Mouse (Mus musculus) CH12.LX (cell line): ENCODE results near the gene Prdm2. TPM values are rescaled to one million over a fixed set of nuclear protein-coding genes. Genes with fewer than 3 reads are reported as not detected.

Experiments
- DNase-seq: peaks from one replicate; pipeline ENCODE4 v3.0.0-alpha.2; 2013; ENCODE audit errors: extremely low read depth
- H3K27ac ChIP-seq: 2 replicates; pipeline ENCODE4 v1.5.1; 2012; ENCODE audit warnings: low read depth, mild to moderate bottlenecking, control low read depth, moderate library complexity; ENCODE audit not compliant: insufficient read depth
- H3K27me3 ChIP-seq: replicated peaks from 2 replicates; pipeline ENCODE3; 2012; ENCODE audit warnings: inconsistent platforms
- H3K36me3 ChIP-seq, 2 experiments: replicated peaks in 1 of 2; 2 replicates each; pipeline versions ENCODE3 to v1.6.1; 2012; ENCODE audit warnings: inconsistent platforms in 1 of 2, low read length in 1 of 2, mild to moderate bottlenecking in 1 of 2, mixed read lengths in 1 of 2, moderate library complexity in 1 of 2; ENCODE audit not compliant: control insufficient read depth in 1 of 2, insufficient read depth in 1 of 2
- H3K4me1 ChIP-seq, 2 experiments: 2 replicates each; pipeline ENCODE4 v1.6.1; 2012; ENCODE audit warnings: inconsistent platforms in 1 of 2, moderate library complexity in 1 of 2; ENCODE audit not compliant: insufficient read depth in 2 of 2, control insufficient read depth in 1 of 2
- H3K4me2 ChIP-seq: 2 replicates; pipeline ENCODE4 v1.6.1; 2012; ENCODE audit warnings: low read depth, mild to moderate bottlenecking, control low read depth; ENCODE audit not compliant: poor library complexity, insufficient read depth, severe bottlenecking
- H3K4me3 ChIP-seq, 3 experiments: fragments of 150-350 bp in 1 of 3; sonication (generic) in 1 of 3; replicated peaks in 1 of 3; 2 replicates each; pipeline versions ENCODE3 to v1.5.1; 2011 to 2012; ENCODE audit warnings: low read depth in 2 of 3, low read length in 2 of 3, mild to moderate bottlenecking in 2 of 3, moderate library complexity in 2 of 3, control low read depth in 1 of 3, improper control_type of control experiment in 1 of 3, inconsistent platforms in 1 of 3, mixed read lengths in 1 of 3; ENCODE audit not compliant: poor library complexity in 1 of 3
- H3K79me2 ChIP-seq: replicated peaks from 2 replicates; pipeline ENCODE4 v1.6.1; 2012; ENCODE audit warnings: mild to moderate bottlenecking, moderate library complexity; ENCODE audit not compliant: control insufficient read depth, poor library complexity, insufficient read depth, severe bottlenecking; ENCODE audit errors: extremely low read depth
- H3K9ac ChIP-seq: 2 replicates; pipeline ENCODE4 v1.6.1; 2012; ENCODE audit warnings: low read depth, mild to moderate bottlenecking, control low read depth, moderate library complexity; ENCODE audit not compliant: insufficient read depth
- H3K9me3 ChIP-seq: replicated peaks from 2 replicates; pipeline ENCODE3; 2012; ENCODE audit warnings: low read length, inconsistent platforms, mixed read lengths
- BHLHE40 ChIP-seq: IDR thresholded peaks from 2 replicates; pipeline ENCODE4 v1.6.1; 2011; ENCODE audit warnings: mild to moderate bottlenecking, low read depth, low read length, improper control_type of control experiment
- CTCF ChIP-seq, 2 experiments: IDR thresholded peaks in 1 of 2; conservative IDR thresholded peaks in 1 of 2; 2 replicates each; pipeline ENCODE4 v1.5.1; 2011 to 2012; ENCODE audit warnings: low read depth in 2 of 2, low read length in 2 of 2, improper control_type of control experiment in 1 of 2, inconsistent platforms in 1 of 2, mild to moderate bottlenecking in 1 of 2, moderate library complexity in 1 of 2
- EP300 ChIP-seq: IDR thresholded peaks from 2 replicates; pipeline ENCODE4 v1.6.1; 2011; ENCODE audit warnings: low read length, improper control_type of control experiment
- ETS1 ChIP-seq: conservative IDR thresholded peaks from 2 replicates; pipeline ENCODE4 v1.6.1; 2012; ENCODE audit warnings: low read depth, mild to moderate bottlenecking, inconsistent platforms, low read length, improper control_type of control experiment, moderate library complexity
- GABPA ChIP-seq: IDR thresholded peaks from 2 replicates; pipeline ENCODE4 v1.6.1; 2012; ENCODE audit warnings: low read depth, low read length, improper control_type of control experiment, inconsistent platforms; ENCODE audit not compliant: insufficient replicate concordance
- HCFC1 ChIP-seq: IDR thresholded peaks from 2 replicates; pipeline ENCODE4 v1.6.1; 2012; ENCODE audit warnings: low read depth, mild to moderate bottlenecking, inconsistent platforms, low read length, improper control_type of control experiment
- IRF4 ChIP-seq: IDR thresholded peaks from 2 replicates; pipeline ENCODE4 v1.6.1; 2014; ENCODE audit warnings: low read depth, mild to moderate bottlenecking, inconsistent platforms, low read length, improper control_type of control experiment
- JUND ChIP-seq: conservative IDR thresholded peaks from 2 replicates; pipeline ENCODE4 v1.6.1; 2011; ENCODE audit warnings: low read depth, low read length, improper control_type of control experiment
- KAT2A ChIP-seq: IDR thresholded peaks from 2 replicates; pipeline ENCODE4 v1.6.1; 2012; ENCODE audit warnings: low read length, improper control_type of control experiment, inconsistent platforms; ENCODE audit not compliant: insufficient replicate concordance
- MAFK ChIP-seq: IDR thresholded peaks from 2 replicates; pipeline ENCODE4 v1.6.1; 2011; ENCODE audit warnings: low read length, improper control_type of control experiment; ENCODE audit not compliant: insufficient replicate concordance
- MAZ ChIP-seq: IDR thresholded peaks from 2 replicates; pipeline ENCODE4 v1.6.1; 2012; ENCODE audit warnings: low read depth, mild to moderate bottlenecking, inconsistent platforms, low read length, improper control_type of control experiment, moderate library complexity
- MEF2A ChIP-seq: IDR thresholded peaks from 2 replicates; pipeline ENCODE4 v1.6.1; 2014; ENCODE audit warnings: low read depth, mild to moderate bottlenecking, inconsistent platforms, low read length, improper control_type of control experiment, borderline replicate concordance
- MXI1 ChIP-seq: IDR thresholded peaks from 2 replicates; pipeline ENCODE4 v1.6.1; 2011; ENCODE audit warnings: mild to moderate bottlenecking, low read depth, low read length, improper control_type of control experiment
- MYC ChIP-seq: IDR thresholded peaks from 2 replicates; pipeline ENCODE4 v1.6.1; 2011; ENCODE audit warnings: low read depth, mild to moderate bottlenecking, improper control_type of control experiment, low read length
- NRF1 ChIP-seq: IDR thresholded peaks from 2 replicates; pipeline ENCODE4 v1.6.1; 2014; ENCODE audit warnings: low read depth, mild to moderate bottlenecking, inconsistent platforms, low read length, improper control_type of control experiment, moderate library complexity
- PAX5 ChIP-seq: IDR thresholded peaks from 2 replicates; pipeline ENCODE4 v1.6.1; 2012; ENCODE audit warnings: low read length, inconsistent platforms, mixed read lengths
- POLR2AphosphoS2 ChIP-seq: IDR thresholded peaks from 2 replicates; pipeline ENCODE4 v1.6.1; 2011; ENCODE audit warnings: low read depth, low read length, improper control_type of control experiment
- RAD21 ChIP-seq: IDR thresholded peaks from 2 replicates; pipeline ENCODE4 v1.6.1; 2011; ENCODE audit warnings: low read depth, mild to moderate bottlenecking, low read length, improper control_type of control experiment, moderate library complexity
- RCOR1 ChIP-seq: conservative IDR thresholded peaks from 2 replicates; pipeline ENCODE4 v1.6.1; 2012; ENCODE audit warnings: low read depth, mild to moderate bottlenecking, inconsistent platforms, low read length, improper control_type of control experiment
- SIN3A ChIP-seq: IDR thresholded peaks from 2 replicates; pipeline ENCODE4 v1.6.1; 2012; ENCODE audit warnings: low read length, improper control_type of control experiment, inconsistent platforms
- USF1 ChIP-seq: IDR thresholded peaks from 2 replicates; pipeline ENCODE4 v1.6.1; 2014; ENCODE audit warnings: low read depth, mild to moderate bottlenecking, inconsistent platforms, low read length, improper control_type of control experiment
- USF2 ChIP-seq: conservative IDR thresholded peaks from 2 replicates; pipeline ENCODE4 v1.6.1; 2011; ENCODE audit warnings: low read depth, low read length, improper control_type of control experiment
- ZC3H11A ChIP-seq: IDR thresholded peaks from 2 replicates; pipeline ENCODE4 v1.6.1; 2012; ENCODE audit warnings: low read depth, mild to moderate bottlenecking, inconsistent platforms, low read length, improper control_type of control experiment
- ZKSCAN1 ChIP-seq: IDR thresholded peaks from 2 replicates; pipeline ENCODE4 v1.6.1; 2012; ENCODE audit warnings: low read depth, inconsistent platforms, low read length, improper control_type of control experiment, borderline replicate concordance
- ZMIZ1 ChIP-seq: IDR thresholded peaks from 2 replicates; pipeline ENCODE4 v1.6.1; 2012; ENCODE audit warnings: low read depth, mild to moderate bottlenecking, inconsistent platforms, low read length, improper control_type of control experiment
- dilution Hi-C: fragments of 300-500 bp; cut with MboI; formaldehyde crosslinking; loops from 2 replicates; pipeline ENCODE4 v1.14.3; 2020; ENCODE audit warnings: low sequenced_read_pairs; ENCODE audit not compliant: extremely low pct_unique_long_range_greater_than_20kb, extremely low pct_ligation_motif_present
- in situ Hi-C: fragments of 300-500 bp; cut with MboI; formaldehyde crosslinking; loops from 3 replicates; pipeline ENCODE4 v1.14.3; 2019; ENCODE audit warnings: low sequenced_read_pairs, low pct_ligation_motif_present, low pct_unique_long_range_greater_than_20kb, mixed read lengths
- polyA plus RNA-seq: library from polyadenylated mRNA; unstranded; fragments of >175 nt; gene quantifications from 2 replicates; pipeline ENCODE4 v1.2.1, GENCODE M21; 2012; ENCODE audit warnings: low read depth; ENCODE audit not compliant: insufficient read length
- total RNA-seq, 2 experiments: library from RNA; depleted of rRNA; stranded (reverse); fragments of 300-350 nt in 1 of 2; fragments of >200 nt in 1 of 2; gene quantifications; 2 replicates each; pipeline ENCODE4 v1.2.3; 2012 to 2014

The Prdm2 gene
- total and polyA plus RNA-seq, 3 experiments: 3.8 to 16.1 (median 7.1) TPM

DNA sequence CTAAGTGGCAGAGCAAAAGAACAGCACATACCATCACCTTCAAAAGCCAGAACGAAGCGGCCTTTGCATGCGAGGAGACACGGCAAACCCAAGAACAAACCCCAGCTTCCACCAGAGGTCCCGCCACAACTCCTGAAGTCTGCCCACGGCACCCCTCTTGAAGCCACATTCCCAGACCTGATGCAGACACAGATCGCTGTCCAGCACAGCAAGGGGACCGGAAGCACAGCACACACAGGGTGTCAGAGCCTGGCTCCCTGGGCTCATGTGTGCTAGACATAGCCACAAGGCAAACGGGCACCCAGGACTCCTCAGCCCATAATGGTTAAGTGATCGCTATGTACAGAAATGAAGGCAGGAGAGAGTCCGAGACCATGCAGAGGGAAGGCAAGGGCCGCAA lies 96.9 kb downstream of the Prdm2 start:
- Histone ChIP-seq H3K9me3 (no peaks in the 10 kb centered on the region), H3K27me3 (no peaks in the 10 kb centered on the region), H3K79me2 (peaks cover 4% of the 10 kb centered on the region), H3K4me2 (no peak overlapping the region), H3K27ac (no peak overlapping the region), H3K4me3 (no peak overlapping the region), H3K9ac (no peak overlapping the region), H3K4me1 (peaks cover 17 to 59% of the 10 kb centered on the region in 2 experiments), H3K36me3 (peaks cover 31 to 65% of the 10 kb centered on the region in 2 experiments)
- TF ChIP-seq MAFK: no peak
- no peak for TF ChIP-seq ZC3H11A
- TF ChIP-seq ETS1: no peak
- no peak for TF ChIP-seq RCOR1
- TF ChIP-seq HCFC1: no peak
- TF ChIP-seq POLR2AphosphoS2: no peak
- no peak for TF ChIP-seq USF2
- no peak for TF ChIP-seq BHLHE40
- no peak for TF ChIP-seq SIN3A
- no peak for TF ChIP-seq IRF4
- no peak for TF ChIP-seq GABPA
- TF ChIP-seq MXI1: no peak
- no peak for TF ChIP-seq EP300
- TF ChIP-seq USF1: no peak
- no peak for TF ChIP-seq MYC
- TF ChIP-seq MAZ: no peak
- TF ChIP-seq JUND: no peak
- TF ChIP-seq KAT2A: no peak
- TF ChIP-seq ZMIZ1: no peak
- TF ChIP-seq RAD21: no peak
- no peak for DNase-seq
- in situ Hi-C loops: no loop called here
- dilution Hi-C loops: no loop called here

DNA sequence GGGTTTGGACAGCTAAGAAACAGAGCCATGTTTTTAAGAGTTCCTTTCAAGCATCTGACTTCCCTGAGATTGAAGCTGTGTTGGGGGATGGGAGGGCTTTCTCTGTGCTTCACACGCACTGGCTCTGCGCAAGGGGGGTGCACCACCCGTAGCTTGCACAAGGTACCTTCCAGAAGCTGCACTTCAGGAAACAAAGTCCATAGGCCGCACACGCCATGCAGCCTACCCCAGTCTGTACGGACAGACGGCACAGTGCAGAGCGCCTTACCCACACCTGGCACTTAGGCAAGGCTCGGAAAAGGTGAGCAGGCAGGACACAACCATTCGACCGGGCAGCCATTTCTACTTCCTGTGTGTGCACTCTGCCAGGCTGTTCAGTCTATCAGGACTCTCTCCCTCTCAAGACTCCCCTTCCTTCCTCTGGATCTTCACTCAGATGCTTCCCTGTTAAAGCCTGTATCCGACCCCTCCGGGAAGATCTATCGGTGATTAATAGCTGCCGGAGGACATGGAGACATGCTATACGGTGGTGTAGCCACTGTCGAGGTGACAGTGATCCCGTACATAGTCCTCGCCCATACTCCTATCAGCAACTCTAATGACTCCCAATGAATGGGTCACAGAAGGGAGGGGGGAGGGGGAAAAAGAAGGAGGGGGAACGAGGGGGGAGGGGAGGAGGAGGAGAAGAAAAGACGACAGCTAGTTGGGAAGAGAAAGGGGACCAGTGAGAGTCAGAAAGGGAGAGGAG lies 98.4 kb downstream of the Prdm2 start:
- Histone ChIP-seq H3K9me3 (no peaks in the 10 kb centered on the region), H3K4me1 (peaks cover 12 to 45% of the 10 kb centered on the region in 2 experiments), H3K27me3 (no peaks in the 10 kb centered on the region), H3K79me2 (peaks cover 4% of the 10 kb centered on the region; the same call in 1 of the 2 replicates)
- no peak for TF ChIP-seq NRF1
- TF ChIP-seq CTCF (conservative IDR thresholded peaks at IDR 0.05 in 1 of 2, IDR thresholded peaks at IDR 0.05 in 1 of 2; ENCODE audit: low read depth in 2 of 2, low read length in 2 of 2): no peak
- TF ChIP-seq USF2: no peak
- TF ChIP-seq PAX5: no peak
- no peak for TF ChIP-seq ZKSCAN1
- no peak for TF ChIP-seq JUND
- TF ChIP-seq MEF2A: no peak
- no peak for TF ChIP-seq MAZ
- TF ChIP-seq, all 38 proteins: peak for 0
- dilution Hi-C loops: no loop called here
- no peak for DNase-seq
- peaks cover 38 to 66% of the 10 kb centered on the region in 2 experiments for H3K36me3 ChIP-seq
- no peak overlapping the region for H3K9ac ChIP-seq
- in situ Hi-C loops: loop anchor here (5.0 kb wide), 1 partner anchor 123 kb away; no protein-coding TSS in a partner anchor
- H3K27ac ChIP-seq: no peak overlapping the region
- H3K4me2 ChIP-seq: no peak overlapping the region
- no peak overlapping the region for H3K4me3 ChIP-seq
